Mouse (Mus musculus): ENCODE measurements around the gene Pla2g1b. TPM values are rescaled to one million over a fixed set of nuclear protein-coding genes. Genes with fewer than 3 reads are reported as not detected.

The Pla2g1b gene
- total RNA-seq, 2 experiments from 2014 or later = not detected

DNA sequence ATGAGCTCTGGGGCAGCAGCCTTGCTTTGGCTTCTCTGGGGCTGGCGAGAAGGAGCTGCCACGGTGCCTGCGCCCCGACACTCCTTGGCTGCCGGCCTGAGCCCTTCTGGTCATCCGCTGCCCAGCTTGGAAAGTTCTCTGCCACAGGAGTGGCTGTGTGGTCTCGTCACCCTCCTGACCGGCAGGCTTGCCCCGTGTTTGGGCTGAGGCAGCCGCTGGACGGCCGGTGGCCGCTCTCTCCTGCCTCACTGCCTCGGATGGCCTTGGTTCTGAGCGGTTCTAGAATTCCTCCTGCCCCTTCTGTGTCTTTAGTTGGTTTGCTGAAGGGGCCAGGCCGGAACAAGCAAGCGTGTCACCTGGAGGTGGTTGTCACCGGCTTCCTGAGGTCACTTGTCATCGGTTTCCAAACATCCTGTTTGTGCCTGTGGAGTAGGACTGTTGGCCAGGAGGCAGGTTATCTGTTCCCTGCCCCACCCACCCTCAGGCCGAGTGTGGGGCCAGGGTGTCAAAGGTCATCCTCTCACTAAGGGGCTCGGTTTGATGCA, 54.3 kb downstream of the Pla2g1b start:
- DNase-seq (ENCODE audit: extremely low spot score in 1 of 2, low spot score in 1 of 2) = no peak

DNA sequence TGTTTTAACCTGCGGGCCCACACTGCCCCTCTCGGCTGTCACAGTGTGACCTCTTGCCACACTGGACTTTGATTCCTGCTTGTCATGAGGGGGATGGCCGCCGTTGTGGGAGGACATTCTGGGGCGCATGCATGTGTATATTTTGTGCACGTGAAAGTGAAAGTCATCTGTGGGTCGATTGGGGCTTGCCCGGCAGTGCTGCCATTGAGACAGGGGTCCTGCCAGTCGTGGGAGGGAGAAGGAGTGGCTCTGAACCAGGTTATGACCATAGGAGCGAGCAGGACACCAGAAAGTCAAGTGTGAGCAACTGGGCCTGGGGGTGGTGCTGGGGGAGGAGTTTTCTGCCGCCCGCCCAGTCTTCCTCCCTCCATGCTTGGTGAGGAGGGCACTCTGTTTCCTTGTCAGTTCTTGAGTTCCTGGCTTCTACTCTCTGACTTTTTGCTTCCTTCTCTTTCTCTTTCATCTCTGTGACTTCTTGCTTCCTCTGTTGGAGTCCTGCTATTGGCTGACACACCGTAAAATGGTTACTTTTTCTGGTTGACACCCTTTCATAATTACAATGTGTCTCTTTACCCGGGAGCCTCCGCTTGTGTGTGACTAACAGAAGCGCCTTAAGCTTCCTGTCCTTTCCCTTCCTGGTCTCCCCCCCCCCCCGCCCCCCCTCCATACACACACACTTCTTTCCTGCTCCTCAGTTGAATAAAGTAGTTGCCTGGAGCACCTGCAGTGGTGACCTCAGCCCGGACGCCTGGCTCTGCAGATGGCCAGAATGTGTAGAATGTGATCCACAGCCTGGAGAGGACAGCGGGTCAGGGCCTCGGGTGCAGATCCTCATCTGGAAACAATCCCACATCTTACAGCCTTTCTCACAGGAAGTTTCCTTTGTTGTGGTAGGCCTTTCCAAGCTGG, 55.7 kb downstream of the Pla2g1b start:
- no peak for DNase-seq (ENCODE audit: extremely low spot score in 1 of 2, low spot score in 1 of 2)

DNA sequence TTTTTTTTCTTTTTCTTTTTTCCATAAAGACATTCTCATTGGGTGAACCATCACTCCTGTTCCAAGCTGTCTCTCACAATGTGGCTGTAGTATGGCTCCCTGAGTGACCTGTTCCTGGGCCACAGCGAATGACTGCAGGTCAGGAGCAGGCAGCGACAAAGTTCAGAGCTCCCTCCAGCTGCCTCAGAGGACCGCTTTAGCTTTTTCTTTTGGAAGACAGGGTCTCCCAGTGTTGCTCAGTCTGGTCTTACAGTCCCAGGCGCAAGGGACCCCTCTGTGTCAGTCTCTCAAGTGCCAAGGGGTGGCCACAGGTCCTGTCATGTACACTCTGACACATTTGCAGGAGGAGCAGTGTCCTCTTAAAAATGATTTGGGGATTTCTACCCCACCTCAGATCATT, 56.5 kb downstream of the Pla2g1b start:
- no peak for DNase-seq (ENCODE audit: extremely low spot score in 1 of 2, low spot score in 1 of 2)

DNA sequence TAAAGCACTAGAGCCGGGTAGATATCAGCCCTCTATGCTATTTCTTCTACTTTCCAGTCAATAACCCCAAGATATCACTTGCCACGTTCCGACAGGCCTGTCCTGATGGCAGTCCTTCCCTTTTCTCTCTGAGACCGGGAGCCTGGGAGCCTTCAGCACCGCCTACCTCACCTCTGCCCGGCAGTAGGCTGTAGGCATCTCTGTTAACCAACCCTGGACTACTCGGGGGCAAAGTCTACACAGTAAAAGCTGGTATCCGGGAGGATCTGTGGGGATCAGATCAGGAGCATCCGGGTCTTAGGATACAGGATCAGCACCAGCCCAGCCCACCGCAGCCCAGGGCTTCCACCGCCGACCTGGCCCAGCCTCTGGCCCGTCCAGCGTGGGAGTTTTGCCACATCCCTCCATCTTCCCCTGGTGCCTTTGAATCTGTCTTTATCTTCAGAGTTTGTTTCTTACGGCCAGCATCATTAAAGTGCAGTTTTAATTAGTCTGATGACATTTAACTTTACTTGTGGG, 57.0 kb downstream of the Pla2g1b start:
- DNase-seq (ENCODE audit: extremely low spot score in 1 of 2, low spot score in 1 of 2) = no peak

DNA sequence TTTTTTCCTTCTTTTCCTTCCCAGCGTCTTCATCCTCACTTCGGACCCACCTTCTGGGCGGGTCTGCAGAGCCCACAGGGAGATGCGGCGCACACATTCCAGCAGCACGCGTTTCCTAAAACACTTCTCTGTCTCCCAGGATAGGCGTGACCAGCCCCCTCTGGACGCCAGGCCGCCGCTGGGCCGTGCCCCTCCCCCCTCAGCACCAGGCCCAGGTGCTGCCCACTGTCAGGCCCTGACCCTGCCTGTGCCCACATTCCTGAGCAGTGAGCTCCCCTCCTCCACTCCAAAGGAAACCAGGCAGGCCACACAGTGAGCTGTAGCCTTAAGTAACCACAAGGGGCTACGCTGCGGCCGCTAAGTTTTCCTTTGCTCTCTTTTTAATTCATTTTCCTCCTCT, 57.9 kb downstream of the Pla2g1b start:
- DNase-seq (ENCODE audit: extremely low spot score in 1 of 2, low spot score in 1 of 2) = no peak

Other genes with a start within 250 kb of the Pla2g1b start
- gene Pop5, start 230.4 kb upstream of the Pla2g1b start, total RNA-seq (2021) = 100 to 1,000 TPM in 1 of 2 experiments, 10 to 100 TPM in 1; 83.7 to 108 TPM
- 100 to 1,000 TPM; 252 to 257 TPM for gene Rnf10, start 193.4 kb upstream of the Pla2g1b start, total RNA-seq (2021)
- 10 to 100 TPM; 38.5 to 42.8 TPM for gene Coq5, start 186.6 kb upstream of the Pla2g1b start, total RNA-seq (2021)
- gene Dynll1, start 165.3 kb upstream of the Pla2g1b start, total RNA-seq (2021) = 100 to 1,000 TPM; 799 to 873 TPM
- 10 to 100 TPM; 79.8 to 90.6 TPM for gene Srsf9, start 139.1 kb upstream of the Pla2g1b start, total RNA-seq (2021)
- gene Gatc, start 125.1 kb upstream of the Pla2g1b start, total RNA-seq (2021) = 10 to 100 TPM; 21.5 to 24.4 TPM
- gene Triap1, start 125.0 kb upstream of the Pla2g1b start, total RNA-seq (2021) = 10 to 100 TPM; 22.9 to 28.6 TPM
- gene Cox6a1, start 117.3 kb upstream of the Pla2g1b start, total RNA-seq (2021) = 100 to 1,000 TPM; 814 to 862 TPM
- gene Msi1, start 36.7 kb upstream of the Pla2g1b start, total RNA-seq (2021) = 10 to 100 TPM; 52.5 to 57.1 TPM
- gene Sirt4, start 18.5 kb downstream of the Pla2g1b start, total RNA-seq (2021) = 10 to 100 TPM; 27.6 to 39.7 TPM
- gene Pxn, start 40.4 kb downstream of the Pla2g1b start, total RNA-seq (2021) = 10 to 100 TPM; 30.9 to 41.9 TPM
- 100 to 1,000 TPM; 251 to 264 TPM for gene Rplp0, start 93.2 kb downstream of the Pla2g1b start, total RNA-seq (2021)
- gene Gcn1l1, start 99.0 kb downstream of the Pla2g1b start, total RNA-seq (2021) = 10 to 100 TPM; 65.8 to 79.7 TPM
- gene Rab35, start 165.6 kb downstream of the Pla2g1b start, total RNA-seq (2021) = 10 to 100 TPM; 87.5 to 96.9 TPM